Mouse (Mus musculus) heart, adult 2 months (tissue): Measurements from ENCODE around the gene Cpxm2. TPM values are rescaled to one million over a fixed set of nuclear protein-coding genes. Genes with fewer than 3 reads are reported as not detected.

Experiments
- DNase-seq, 2 experiments: peaks; one replicate each; pipeline ENCODE4 v3.0.0; 2021
- H3K27ac ChIP-seq: fragments of 200-600 bp; 2 replicates; pipeline ENCODE4 v1.8.1; 2022
- H3K27me3 ChIP-seq: fragments of 200-500 bp; 2 replicates; pipeline ENCODE4 v1.6.1; 2012; ENCODE audit warnings: mild to moderate bottlenecking, low read length, inconsistent platforms, mixed read lengths; ENCODE audit not compliant: control insufficient read depth, insufficient read depth
- H3K36me3 ChIP-seq: fragments of 200-500 bp; 2 replicates; pipeline ENCODE4 v1.6.1; 2012; ENCODE audit warnings: low read length, inconsistent platforms; ENCODE audit not compliant: control insufficient read depth, insufficient read depth
- H3K4me1 ChIP-seq: fragments of 200-500 bp; 2 replicates; pipeline ENCODE4 v1.6.1; 2011; ENCODE audit warnings: low read length; ENCODE audit not compliant: control insufficient read depth, insufficient read depth
- H3K4me3 ChIP-seq: fragments of 200-600 bp; 2 replicates; pipeline ENCODE4 v1.8.1; 2022
- H3K79me2 ChIP-seq: fragments of 200-500 bp; replicated peaks from 2 replicates; pipeline ENCODE4 v1.6.1; 2012; ENCODE audit warnings: mild to moderate bottlenecking, inconsistent platforms, low read length, moderate library complexity, mixed read lengths; ENCODE audit not compliant: control insufficient read depth, insufficient read depth
- H3K9ac ChIP-seq: fragments of 200-500 bp; 2 replicates; pipeline ENCODE4 v1.6.1; 2012; ENCODE audit warnings: low read depth, mild to moderate bottlenecking, control low read depth, inconsistent platforms, low read length, mixed read lengths
- CTCF ChIP-seq: fragments of 200-600 bp; IDR thresholded peaks from 2 replicates; pipeline ENCODE4 v1.8.1; 2022; ENCODE audit warnings: antibody characterized with exemption, mild to moderate bottlenecking, moderate library complexity
- EP300 ChIP-seq: fragments of 200-500 bp; IDR thresholded peaks from 2 replicates; pipeline ENCODE4 v1.6.1; 2011; ENCODE audit warnings: low read depth, low read length, control low read depth; ENCODE audit not compliant: insufficient read depth
- POLR2A ChIP-seq: fragments of 200-500 bp; IDR thresholded peaks from 2 replicates; pipeline ENCODE4 v1.6.1; 2011; ENCODE audit warnings: mild to moderate bottlenecking, low read depth, low read length, control low read depth; ENCODE audit not compliant: insufficient read depth
- WGBS: fragments of 180-500 bp; shearing (Covaris S2); methylation state at CpG from one replicate; pipeline ENCODE4 v1.1.7; 2018; 5-methylcytosine and 5-hydroxymethylcytosine counted together
- intact Hi-C: fragments of 180-260 bp; cut with DNase I; formaldehyde crosslinking; loops from one replicate; pipeline ENCODE4 v1.15.1; 2025
- polyA plus RNA-seq: library from polyadenylated mRNA; depleted of rRNA; stranded (reverse); fragments of >200 nt; gene quantifications from 2 replicates; pipeline ENCODE4 v1.2.3, GENCODE M21; 2012
- total RNA-seq, 2 experiments: library from RNA; stranded (reverse); gene quantifications; 2 replicates each; pipeline ENCODE4 v1.2.3; 2021

Gene Cpxm2
- total and polyA plus RNA-seq, 3 experiments: 8.8 to 18.6 (median 9.8) TPM

GRCm38 (mm10) chr7:132074503-132074902, 80.0 kb downstream of the Cpxm2 start:
- H3K4me1 ChIP-seq: no peaks in the 10 kb centered on the region
- H3K27ac ChIP-seq: no peak overlapping the region
- no peaks in the 10 kb centered on the region for H3K79me2 ChIP-seq
- no peak overlapping the region for H3K4me3 ChIP-seq
- H3K36me3 ChIP-seq: no peaks in the 10 kb centered on the region
- H3K9ac ChIP-seq: no peak overlapping the region
- intact Hi-C loops: no loop called here
- WGBS: 64% methylated on average over 3 of the region's 3 CpGs
- H3K27me3 ChIP-seq: peaks cover 2% of the 10 kb centered on the region; the same call in 1 of the 2 replicates
- no peak for DNase-seq
- TF ChIP-seq CTCF (no peak), POLR2A (no peak), EP300 (no peak)

- no peak for TF ChIP-seq POLR2A
- TF ChIP-seq CTCF: no peak
- TF ChIP-seq EP300: no peak
- DNase-seq: peak in 1 of 2 experiments; percentile 29
- Histone ChIP-seq H3K9ac (no peak overlapping the region), H3K27me3 (no peaks in the 10 kb centered on the region), H3K27ac (no peak overlapping the region), H3K4me1 (no peaks in the 10 kb centered on the region; the same call in 1 of the 2 replicates), H3K79me2 (no peaks in the 10 kb centered on the region), H3K36me3 (no peaks in the 10 kb centered on the region), H3K4me3 (no peak overlapping the region)
- 68% methylated on average over 6 of the region's 6 CpGs for WGBS
- intact Hi-C loops: no loop called here
Observed at GRCm38 (mm10) chr7:132070877-132071625, 83.5 kb downstream of the Cpxm2 start.

GRCm38 (mm10) chr7:132067951-132068350, 86.6 kb downstream of the Cpxm2 start:
- Histone ChIP-seq H3K27me3 (no peaks in the 10 kb centered on the region), H3K36me3 (no peaks in the 10 kb centered on the region), H3K4me1 (no peaks in the 10 kb centered on the region; the same call in 1 of the 2 replicates), H3K79me2 (no peaks in the 10 kb centered on the region), H3K9ac (no peak overlapping the region), H3K4me3 (no peak overlapping the region), H3K27ac (no peak overlapping the region)
- WGBS: 41% methylated on average over 5 of the region's 5 CpGs
- TF ChIP-seq EP300: no peak
- TF ChIP-seq POLR2A: no peak
- no peak for TF ChIP-seq CTCF
- peak in 1 of 2 experiments; percentile 8 for DNase-seq
- intact Hi-C loops: no loop called here

GRCm38 (mm10) chr7:132067511-132067910, 87.0 kb downstream of the Cpxm2 start:
- Histone ChIP-seq H3K27ac (no peak overlapping the region), H3K4me1 (no peaks in the 10 kb centered on the region; the same call in 1 of the 2 replicates), H3K79me2 (no peaks in the 10 kb centered on the region), H3K36me3 (no peaks in the 10 kb centered on the region), H3K9ac (no peak overlapping the region), H3K27me3 (no peaks in the 10 kb centered on the region), H3K4me3 (no peak overlapping the region)
- intact Hi-C loops: no loop called here
- WGBS: 66% methylated on average over 5 of the region's 5 CpGs
- TF ChIP-seq POLR2A (no peak), EP300 (no peak), CTCF (no peak)
- no peak for DNase-seq

GRCm38 (mm10) chr7:132060116-132060515, 94.4 kb downstream of the Cpxm2 start:
- Histone ChIP-seq H3K4me3 (no peak overlapping the region), H3K9ac (no peak overlapping the region), H3K27ac (no peak overlapping the region), H3K27me3 (no peaks in the 10 kb centered on the region), H3K79me2 (no peaks in the 10 kb centered on the region), H3K36me3 (no peaks in the 10 kb centered on the region), H3K4me1 (no peaks in the 10 kb centered on the region)
- intact Hi-C loops: no loop called here
- TF ChIP-seq CTCF (no peak), EP300 (no peak), POLR2A (no peak)
- 72% methylated on average over 7 of the region's 7 CpGs for WGBS
- no peak for DNase-seq

- TF ChIP-seq CTCF: no peak
- TF ChIP-seq EP300: no peak
- no peak for TF ChIP-seq POLR2A
- Histone ChIP-seq H3K4me1 (no peaks in the 10 kb centered on the region), H3K4me3 (no peak overlapping the region), H3K9ac (no peak overlapping the region), H3K79me2 (no peaks in the 10 kb centered on the region), H3K36me3 (no peaks in the 10 kb centered on the region), H3K27ac (no peak overlapping the region), H3K27me3 (no peaks in the 10 kb centered on the region)
- intact Hi-C loops: no loop called here
- no peak for DNase-seq
- 82% methylated on average over 7 of the region's 7 CpGs for WGBS
Observed at GRCm38 (mm10) chr7:132056565-132056964, 98.0 kb downstream of the Cpxm2 start.
